Mouse (Mus musculus) megakaryocyte, embryonic 14.5 days (primary cell): ENCODE results near the gene Mgll.

ENCODE experiments used
- FLI1 ChIP-seq: IDR thresholded peaks from 2 replicates; pipeline ENCODE4 v1.6.1; 2012; ENCODE audit warnings: low read length, inconsistent platforms, mixed read lengths
- GATA1 ChIP-seq: IDR thresholded peaks from 3 replicates; pipeline ENCODE4 v1.6.1; 2012; ENCODE audit warnings: mixed read lengths, low read length, inconsistent platforms, borderline replicate concordance

DNA sequence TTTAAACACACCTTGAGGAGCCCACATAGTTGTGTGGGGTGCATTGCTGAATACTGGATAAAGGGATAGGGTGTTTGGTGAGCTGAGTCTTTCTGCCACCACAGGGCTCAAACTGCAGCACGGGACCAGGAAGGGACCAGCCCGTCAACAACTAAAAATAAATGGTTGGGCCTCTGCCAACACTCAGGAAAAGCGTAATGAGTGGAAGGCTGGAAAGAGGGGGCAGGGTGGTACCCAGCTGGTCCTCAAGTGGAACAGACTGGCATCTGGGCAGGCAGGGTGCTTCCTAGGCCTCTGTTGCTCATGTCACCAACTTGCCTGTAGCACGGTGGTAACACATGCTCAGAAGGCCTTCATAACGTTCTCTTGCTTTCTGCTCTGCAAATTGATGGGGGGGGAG is 61.1 kb downstream of the Mgll start:
- no peak for TF ChIP-seq GATA1
- no peak for TF ChIP-seq FLI1
